Mouse (Mus musculus): ENCODE results near the gene Fam111a. TPM values are rescaled to one million over a fixed set of nuclear protein-coding genes. Genes with fewer than 3 reads are reported as not detected.

Fam111a gene
- total and polyA plus RNA-seq, 3 experiments: 47.6 to 103 (median 92.6) TPM

DNA sequence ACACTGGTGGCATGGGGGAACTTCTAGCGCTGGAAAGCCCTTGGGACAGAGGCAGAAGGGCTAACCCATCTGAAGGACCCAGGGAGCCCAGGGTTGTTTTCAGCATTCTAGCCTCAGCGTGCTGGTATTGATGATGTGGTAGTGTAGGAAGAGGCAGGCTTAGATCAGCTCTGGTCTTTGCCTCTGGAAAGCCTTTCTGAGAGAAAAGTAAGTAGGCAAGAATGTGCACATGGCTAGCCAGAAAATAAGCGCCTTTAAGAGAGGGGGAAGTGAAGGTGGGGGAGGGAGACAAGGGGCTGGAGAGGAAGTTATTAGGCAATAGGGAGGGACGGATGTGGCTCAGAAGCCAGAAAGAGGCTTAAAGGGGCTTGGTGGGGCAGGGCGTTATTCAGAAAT is 28.5 kb downstream of the Fam111a start (continued):
- no peak for TF ChIP-seq USF2 (conservative IDR thresholded peaks at IDR 0.05; ENCODE audit: low read depth, low read length)
- TF ChIP-seq MAFK (IDR thresholded peaks at IDR 0.05; ENCODE audit: insufficient replicate concordance, low read length): no peak
- no peak for TF ChIP-seq E2F4 (IDR thresholded peaks at IDR 0.05; ENCODE audit: insufficient replicate concordance, low read depth, low read length)
- TF ChIP-seq GABPA (IDR thresholded peaks at IDR 0.05; ENCODE audit: insufficient replicate concordance, low read depth, low read length): no peak
- no peak for TF ChIP-seq RAD21 (IDR thresholded peaks at IDR 0.05; ENCODE audit: low read depth, low read length)
- peak; percentile 66 for TF ChIP-seq TBP (conservative IDR thresholded peaks at IDR 0.05; ENCODE audit: low read depth, low read length)
- peak; percentile 87 for TF ChIP-seq CHD2 (IDR thresholded peaks at IDR 0.05; ENCODE audit: low read length)
- peak; percentile 68 for TF ChIP-seq MEF2A (IDR thresholded peaks at IDR 0.05; ENCODE audit: borderline replicate concordance, low read depth, low read length)
- no peak for TF ChIP-seq ZNF384 (IDR thresholded peaks at IDR 0.05; ENCODE audit: low read depth, low read length)
- peak; percentile 69 for TF ChIP-seq TCF12 (IDR thresholded peaks at IDR 0.05; ENCODE audit: low read depth, low read length)
- TF ChIP-seq SIN3A (IDR thresholded peaks at IDR 0.05; ENCODE audit: low read length): 0 out of 2 replicates have a peak, but pooled peaks have one; percentile 62
- peak; percentile 86 for TF ChIP-seq MXI1 (IDR thresholded peaks at IDR 0.05; ENCODE audit: low read depth, low read length)
- TF ChIP-seq ZKSCAN1 (IDR thresholded peaks at IDR 0.05; ENCODE audit: borderline replicate concordance, low read depth, low read length): no peak
- TF ChIP-seq MYC (IDR thresholded peaks at IDR 0.05; ENCODE audit: low read depth, low read length): peak; percentile 88; the same call in 1 of the 2 replicates
- no peak for TF ChIP-seq USF1 (IDR thresholded peaks at IDR 0.05; ENCODE audit: low read depth, low read length)
- TF ChIP-seq ZC3H11A (IDR thresholded peaks at IDR 0.05; ENCODE audit: low read depth, low read length): no peak
- TF ChIP-seq ELF1 (IDR thresholded peaks at IDR 0.05; ENCODE audit: low read depth, low read length): peak; percentile 66; the same call in 1 of the 2 replicates
- peak; percentile 68; the same call in 1 of the 2 replicates for TF ChIP-seq ZMIZ1 (IDR thresholded peaks at IDR 0.05; ENCODE audit: low read depth, low read length)
- TF ChIP-seq NRF1 (IDR thresholded peaks at IDR 0.05; ENCODE audit: low read depth, low read length): no peak
- TF ChIP-seq MAX (IDR thresholded peaks at IDR 0.05; ENCODE audit: low read length): peak; percentile 74; the same call in 1 of the 2 replicates
- no peak for TF ChIP-seq NELFE (IDR thresholded peaks at IDR 0.05; ENCODE audit: low read depth, low read length)

DNA sequence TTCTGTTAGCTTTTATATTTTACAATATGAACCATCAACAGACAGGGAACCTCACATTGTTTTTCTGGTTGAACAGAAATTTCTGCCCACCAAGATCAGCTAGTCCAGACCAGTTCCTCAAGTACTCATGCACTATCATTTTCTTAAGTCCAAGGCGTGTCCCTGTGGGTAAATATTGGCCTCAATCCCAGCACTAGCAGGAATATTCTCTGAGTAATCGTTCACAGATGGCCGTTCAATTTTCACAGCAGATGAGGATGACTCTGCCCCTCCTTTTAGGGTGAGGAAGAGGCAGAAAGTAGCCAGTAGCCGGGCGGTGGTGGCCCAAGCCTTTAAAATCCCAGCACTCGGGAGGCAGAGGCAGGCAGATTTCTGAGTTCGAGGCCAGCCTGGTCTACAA is 29.6 kb downstream of the Fam111a start:
- Histone ChIP-seq H3K4me1 (ENCODE audit: control insufficient read depth in 1 of 2, insufficient read depth in 2 of 2) (peaks cover 13 to 54% of the 10 kb centered on the region in 2 experiments; a peak in 3 of 4 replicates), H3K4me3 (replicated peaks in 1 of 3; ENCODE audit: low read depth in 2 of 3, low read length in 2 of 3, poor library complexity in 1 of 3) (peak overlapping the region; percentile 77 to 91 (median 85)), H3K27me3 (replicated peaks) (no peaks in the 10 kb centered on the region), H3K36me3 (replicated peaks in 1 of 2; ENCODE audit: control insufficient read depth in 1 of 2, insufficient read depth in 1 of 2, low read length in 1 of 2) (peaks cover 20 to 32% of the 10 kb centered on the region in 2 experiments), H3K9ac (ENCODE audit: insufficient read depth, low read depth) (peak overlapping the region; percentile 95), H3K79me2 (replicated peaks; ENCODE audit: control insufficient read depth, extremely low read depth, insufficient read depth, poor library complexity, severe bottlenecking) (peaks cover 68% of the 10 kb centered on the region), H3K9me3 (replicated peaks; ENCODE audit: low read length) (no peaks in the 10 kb centered on the region), H3K4me2 (ENCODE audit: insufficient read depth, low read depth, poor library complexity, severe bottlenecking) (peak overlapping the region; percentile 100), H3K27ac (ENCODE audit: insufficient read depth, low read depth) (peak overlapping the region; percentile 90)
- in situ Hi-C loops (cut with MboI; ENCODE audit: low pct_ligation_motif_present, low pct_unique_long_range_greater_than_20kb, low sequenced_read_pairs): loop anchor here (10.0 kb wide), 2 partner anchors 230 to 560 kb away; no protein-coding TSS in a partner anchor
- DNase-seq (ENCODE audit: extremely low read depth): no peak
- dilution Hi-C loops (cut with MboI; ENCODE audit: extremely low pct_ligation_motif_present, extremely low pct_unique_long_range_greater_than_20kb, low sequenced_read_pairs): no loop called here
- TF ChIP-seq HCFC1 (IDR thresholded peaks at IDR 0.05; ENCODE audit: low read depth, low read length) (no peak), EP300 (IDR thresholded peaks at IDR 0.05; ENCODE audit: low read length) (0 out of 2 replicates have a peak, but pooled peaks have one; percentile 8), ZC3H11A (IDR thresholded peaks at IDR 0.05; ENCODE audit: low read depth, low read length) (no peak), SIN3A (IDR thresholded peaks at IDR 0.05; ENCODE audit: low read length) (peak; percentile 45; the same call in 1 of the 2 replicates), MXI1 (IDR thresholded peaks at IDR 0.05; ENCODE audit: low read depth, low read length) (0 out of 2 replicates have a peak, but pooled peaks have one; percentile 32), IRF4 (IDR thresholded peaks at IDR 0.05; ENCODE audit: low read depth, low read length) (no peak), RAD21 (IDR thresholded peaks at IDR 0.05; ENCODE audit: low read depth, low read length) (no peak), MAX (IDR thresholded peaks at IDR 0.05; ENCODE audit: low read length) (no peak), E2F4 (IDR thresholded peaks at IDR 0.05; ENCODE audit: insufficient replicate concordance, low read depth, low read length) (no peak)
